Mouse (Mus musculus): ENCODE measurements around the gene Gramd1c. TPM values are rescaled to one million over a fixed set of nuclear protein-coding genes. Genes with fewer than 3 reads are reported as not detected.

The Gramd1c gene
- polyA plus RNA-seq, 1 experiment, result 5.2 TPM

- no peak overlapping the region for H3K4me3 ChIP-seq (ENCODE audit: insufficient read depth, low read depth, low read length)
- H3K27ac ChIP-seq (replicated peaks; ENCODE audit: low read depth, low read length), result no peak overlapping the region
- H3K4me1 ChIP-seq (ENCODE audit: control insufficient read depth, insufficient read depth, insufficient read length, low read length), result no peaks in the 10 kb centered on the region
Measured at GRCm38 (mm10) chr16:43994623-43995022, 68.5 kb downstream of the Gramd1c start.

GRCm38 (mm10) chr16:43986299-43986698, 76.8 kb downstream of the Gramd1c start:
- Histone ChIP-seq H3K4me3 (ENCODE audit: insufficient read depth, low read depth, low read length) (no peak overlapping the region), H3K4me1 (ENCODE audit: control insufficient read depth, insufficient read depth, insufficient read length, low read length) (no peaks in the 10 kb centered on the region), H3K27ac (replicated peaks; ENCODE audit: low read depth, low read length) (no peak overlapping the region)

- Histone ChIP-seq H3K27ac (replicated peaks; ENCODE audit: low read depth, low read length) (no peak overlapping the region), H3K4me3 (ENCODE audit: insufficient read depth, low read depth, low read length) (peak overlapping the region; percentile 68), H3K4me1 (ENCODE audit: control insufficient read depth, insufficient read depth, insufficient read length, low read length) (no peaks in the 10 kb centered on the region)
Measured at GRCm38 (mm10) chr16:43980110-43980609, 83.0 kb downstream of the Gramd1c start.

- no peak within 1 kb of the TSS for H3K27ac ChIP-seq (replicated peaks; ENCODE audit: low read depth, low read length)
- no peaks in the 10 kb centered on the region for H3K4me1 ChIP-seq (ENCODE audit: control insufficient read depth, insufficient read depth, insufficient read length, low read length)
- peak within 1 kb of the TSS; percentile 68 for H3K4me3 ChIP-seq (ENCODE audit: insufficient read depth, low read depth, low read length)
Measured at GRCm38 (mm10) chr16:43979328-43980109, 83.6 kb downstream of the Gramd1c start, which contains the start of gene Zdhhc23. TSS of gene Zdhhc23 (minus strand) at chr16:43979791.

- H3K4me1 ChIP-seq (ENCODE audit: control insufficient read depth, insufficient read depth, insufficient read length, low read length), result no peaks in the 10 kb centered on the region
- H3K27ac ChIP-seq (replicated peaks; ENCODE audit: low read depth, low read length), result no peak overlapping the region
- peak overlapping the region; percentile 68 for H3K4me3 ChIP-seq (ENCODE audit: insufficient read depth, low read depth, low read length)
Measured at GRCm38 (mm10) chr16:43979010-43979327, 84.2 kb downstream of the Gramd1c start.

GRCm38 (mm10) chr16:43973606-43974220, 89.4 kb downstream of the Gramd1c start:
- H3K4me3 ChIP-seq (ENCODE audit: insufficient read depth, low read depth, low read length), result no peak overlapping the region
- H3K4me1 ChIP-seq (ENCODE audit: control insufficient read depth, insufficient read depth, insufficient read length, low read length), result no peaks in the 10 kb centered on the region
- H3K27ac ChIP-seq (replicated peaks; ENCODE audit: low read depth, low read length), result no peak overlapping the region

GRCm38 (mm10) chr16:43973147-43973546, 90.0 kb downstream of the Gramd1c start:
- Histone ChIP-seq H3K27ac (replicated peaks; ENCODE audit: low read depth, low read length) (no peak overlapping the region), H3K4me1 (ENCODE audit: control insufficient read depth, insufficient read depth, insufficient read length, low read length) (no peaks in the 10 kb centered on the region), H3K4me3 (ENCODE audit: insufficient read depth, low read depth, low read length) (no peak overlapping the region)

GRCm38 (mm10) chr16:43972391-43972790, 90.8 kb downstream of the Gramd1c start:
- Histone ChIP-seq H3K27ac (replicated peaks; ENCODE audit: low read depth, low read length) (no peak overlapping the region), H3K4me3 (ENCODE audit: insufficient read depth, low read depth, low read length) (no peak overlapping the region)

GRCm38 (mm10) chr16:43971741-43972140, 91.4 kb downstream of the Gramd1c start:
- H3K4me3 ChIP-seq (ENCODE audit: insufficient read depth, low read depth, low read length), result no peak overlapping the region
- H3K27ac ChIP-seq (replicated peaks; ENCODE audit: low read depth, low read length), result no peak overlapping the region
- H3K4me1 ChIP-seq (ENCODE audit: control insufficient read depth, insufficient read depth, insufficient read length, low read length), result no peaks in the 10 kb centered on the region

More at GRCm38 (mm10) chr16:43972391-43972790, 90.8 kb downstream of the Gramd1c start:
- H3K4me1 ChIP-seq (ENCODE audit: control insufficient read depth, insufficient read depth, insufficient read length, low read length), result no peaks in the 10 kb centered on the region

GRCm38 (mm10) chr16:43971189-43971588, 92.0 kb downstream of the Gramd1c start:
- no peaks in the 10 kb centered on the region for H3K4me1 ChIP-seq (ENCODE audit: control insufficient read depth, insufficient read depth, insufficient read length, low read length)
- no peak overlapping the region for H3K4me3 ChIP-seq (ENCODE audit: insufficient read depth, low read depth, low read length)
- H3K27ac ChIP-seq (replicated peaks; ENCODE audit: low read depth, low read length), result no peak overlapping the region

GRCm38 (mm10) chr16:43970426-43970825, 92.7 kb downstream of the Gramd1c start:
- Histone ChIP-seq H3K27ac (replicated peaks; ENCODE audit: low read depth, low read length) (no peak overlapping the region), H3K4me1 (ENCODE audit: control insufficient read depth, insufficient read depth, insufficient read length, low read length) (no peaks in the 10 kb centered on the region), H3K4me3 (ENCODE audit: insufficient read depth, low read depth, low read length) (no peak overlapping the region)

- H3K27ac ChIP-seq (replicated peaks; ENCODE audit: low read depth, low read length), result peak overlapping the region; percentile 80
- H3K4me1 ChIP-seq (ENCODE audit: control insufficient read depth, insufficient read depth, insufficient read length, low read length), result no peaks in the 10 kb centered on the region
- H3K4me3 ChIP-seq (ENCODE audit: insufficient read depth, low read depth, low read length), result no peak overlapping the region
Measured at GRCm38 (mm10) chr16:43965781-43966389, 97.3 kb downstream of the Gramd1c start.

GRCm38 (mm10) chr16:43963780-43964179, 99.4 kb downstream of the Gramd1c start:
- Histone ChIP-seq H3K4me1 (ENCODE audit: control insufficient read depth, insufficient read depth, insufficient read length, low read length) (no peaks in the 10 kb centered on the region), H3K27ac (replicated peaks; ENCODE audit: low read depth, low read length) (no peak overlapping the region), H3K4me3 (ENCODE audit: insufficient read depth, low read depth, low read length) (no peak overlapping the region)

- Histone ChIP-seq H3K27ac (replicated peaks; ENCODE audit: low read depth, low read length) (no peak overlapping the region), H3K4me1 (ENCODE audit: control insufficient read depth, insufficient read depth, insufficient read length, low read length) (no peaks in the 10 kb centered on the region)
Measured at GRCm38 (mm10) chr16:43963291-43963690, 99.9 kb downstream of the Gramd1c start.

GRCm38 (mm10) chr16:43958038-43958437, 105.1 kb downstream of the Gramd1c start:
- H3K4me1 ChIP-seq (ENCODE audit: control insufficient read depth, insufficient read depth, insufficient read length, low read length), result no peaks in the 10 kb centered on the region
- H3K27ac ChIP-seq (replicated peaks; ENCODE audit: low read depth, low read length), result no peak overlapping the region
- H3K4me3 ChIP-seq (ENCODE audit: insufficient read depth, low read depth, low read length), result no peak overlapping the region

More at GRCm38 (mm10) chr16:43963291-43963690, 99.9 kb downstream of the Gramd1c start:
- no peak overlapping the region for H3K4me3 ChIP-seq (ENCODE audit: insufficient read depth, low read depth, low read length)

Measured in brown adipose tissue, adult 24 weeks (tissue).